Mouse (Mus musculus): ENCODE measurements at regions not wholly inside any gene's neighbourhood (a gene's known extent, or its start where the extent isn't known, plus 50 kb on each side); places are given as distances from the start of the nearest gene placed in this dataset.
A peak's percentile ranks its signal among the peaks of the same experiment; 100 is the strongest.

DNA sequence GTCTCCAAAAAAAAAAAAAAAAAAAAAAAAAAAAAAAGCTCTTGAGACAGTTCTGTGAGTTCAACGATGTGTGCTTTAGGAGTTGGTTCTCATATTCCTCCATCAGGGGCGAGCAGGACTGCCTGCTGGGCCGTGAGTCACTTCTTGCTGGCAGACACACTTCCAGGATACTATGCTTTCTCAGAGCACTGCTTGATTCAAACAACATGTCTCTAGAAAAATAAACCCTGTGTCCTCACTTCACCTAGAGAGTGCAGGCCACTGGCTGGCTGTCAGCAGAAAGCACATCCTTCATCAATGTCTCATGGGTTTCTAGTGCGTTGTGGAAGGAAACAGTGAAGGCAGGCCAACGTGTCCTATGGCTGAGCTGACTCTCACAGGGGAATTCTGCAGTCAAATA is 416.8 kb downstream of the Tns3 start:
- WGBS = 31% methylated on average over 5 of the region's 5 CpGs

DNA sequence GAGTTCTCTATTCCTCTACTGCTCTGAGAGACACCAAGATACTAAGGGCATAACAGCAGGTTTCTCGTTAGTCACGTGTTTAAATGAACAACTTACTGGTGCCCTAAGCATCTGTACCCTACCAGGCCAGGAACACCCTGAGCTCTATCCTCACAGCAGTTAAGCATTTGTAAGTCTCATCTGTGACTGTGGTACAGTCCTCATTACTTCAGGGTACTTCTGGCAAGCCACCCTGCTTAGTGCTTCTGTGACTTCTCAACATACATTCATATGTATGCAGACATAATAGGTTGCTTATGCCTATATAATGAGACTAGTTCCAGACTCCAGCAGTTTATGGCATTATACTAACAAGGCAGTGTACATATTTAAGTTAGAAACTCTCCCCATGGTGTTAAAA is 417.3 kb downstream of the Tns3 start:
- H3K4me2 ChIP-seq (ENCODE audit: low read length) = no peak overlapping the region
- no peaks in the 10 kb centered on the region for H3K36me3 ChIP-seq (ENCODE audit: insufficient read depth, low read length)
- no peak overlapping the region for H3K4me3 ChIP-seq (replicated peaks; ENCODE audit: low read depth, low read length)
- H3K27ac ChIP-seq = no peak overlapping the region
- H3K4me1 ChIP-seq (replicated peaks; ENCODE audit: insufficient read depth, low read length) = no peaks in the 10 kb centered on the region
- no peaks in the 10 kb centered on the region for H3K9me3 ChIP-seq (replicated peaks; ENCODE audit: low read length)
- DNase-seq (ENCODE audit: low spot score) (no peak), ATAC-seq (replicated peaks; ENCODE audit: low FRiP score, low read depth) (no peak)
- H3K9ac ChIP-seq (ENCODE audit: low read depth, low read length) = no peak overlapping the region
- H3K27me3 ChIP-seq (ENCODE audit: insufficient read depth, low read length) = no peaks in the 10 kb centered on the region
- 87% methylated on average over 2 of the region's 2 CpGs for WGBS
- no peak for TF ChIP-seq CTCF (IDR thresholded peaks at IDR 0.05; ENCODE audit: low read depth)

More for the DNA sequence above, 416.8 kb downstream of the Tns3 start:
- Histone ChIP-seq H3K9ac (ENCODE audit: low read depth, low read length) (no peak overlapping the region), H3K9me3 (replicated peaks; ENCODE audit: low read length) (no peaks in the 10 kb centered on the region), H3K27me3 (ENCODE audit: insufficient read depth, low read length) (no peaks in the 10 kb centered on the region), H3K4me1 (replicated peaks; ENCODE audit: insufficient read depth, low read length) (no peaks in the 10 kb centered on the region), H3K36me3 (ENCODE audit: insufficient read depth, low read length) (no peaks in the 10 kb centered on the region), H3K27ac (no peak overlapping the region), H3K4me2 (ENCODE audit: low read length) (no peak overlapping the region), H3K4me3 (replicated peaks; ENCODE audit: low read depth, low read length) (no peak overlapping the region)
- DNase-seq (ENCODE audit: low spot score) (no peak), ATAC-seq (replicated peaks; ENCODE audit: low FRiP score, low read depth) (no peak)
- TF ChIP-seq CTCF (IDR thresholded peaks at IDR 0.05; ENCODE audit: low read depth) = no peak

DNA sequence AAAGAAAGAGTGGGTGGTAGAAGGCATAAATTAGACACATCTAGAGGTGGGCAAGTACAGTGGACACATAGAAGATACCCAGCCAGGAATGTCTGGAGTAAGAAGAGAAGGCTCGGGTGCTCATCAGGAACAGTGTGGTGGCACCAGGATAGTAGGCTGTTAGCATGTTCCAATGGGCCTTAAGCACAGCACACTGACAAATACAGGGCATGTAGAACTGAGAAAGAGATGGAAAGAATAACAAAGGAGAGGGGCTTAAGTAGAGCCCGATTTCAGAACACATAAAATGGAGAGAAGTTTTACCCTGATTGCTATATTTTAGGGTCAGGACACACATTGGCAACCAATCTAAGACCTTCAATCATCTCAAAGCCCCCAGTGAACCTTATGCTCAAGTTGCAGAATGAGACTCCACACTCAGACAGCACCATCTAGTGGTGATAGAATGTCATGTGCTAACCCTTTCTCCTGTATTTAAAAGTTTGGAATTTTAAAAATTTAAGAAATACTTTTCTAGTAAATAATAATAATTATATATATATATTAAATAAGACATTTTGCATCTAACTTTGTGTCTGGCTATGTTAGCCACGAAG is 418.8 kb downstream of the Tns3 start:
- H3K4me1 ChIP-seq (replicated peaks; ENCODE audit: insufficient read depth, low read length) = no peaks in the 10 kb centered on the region
- H3K9ac ChIP-seq (ENCODE audit: low read depth, low read length) = no peak overlapping the region
- H3K36me3 ChIP-seq (ENCODE audit: insufficient read depth, low read length) = no peaks in the 10 kb centered on the region
- peak; percentile 76 for TF ChIP-seq CTCF (IDR thresholded peaks at IDR 0.05; ENCODE audit: low read depth)
- no peak overlapping the region for H3K27ac ChIP-seq
- H3K9me3 ChIP-seq (replicated peaks; ENCODE audit: low read length) = no peaks in the 10 kb centered on the region
- DNase-seq (ENCODE audit: low spot score) (peak; percentile 79), ATAC-seq (replicated peaks; ENCODE audit: low FRiP score, low read depth) (no peak)
- no peak overlapping the region for H3K4me3 ChIP-seq (replicated peaks; ENCODE audit: low read depth, low read length)
- H3K4me2 ChIP-seq (ENCODE audit: low read length) = no peak overlapping the region
- 32% methylated on average over 3 of the region's 3 CpGs for WGBS
- H3K27me3 ChIP-seq (ENCODE audit: insufficient read depth, low read length) = no peaks in the 10 kb centered on the region

DNA sequence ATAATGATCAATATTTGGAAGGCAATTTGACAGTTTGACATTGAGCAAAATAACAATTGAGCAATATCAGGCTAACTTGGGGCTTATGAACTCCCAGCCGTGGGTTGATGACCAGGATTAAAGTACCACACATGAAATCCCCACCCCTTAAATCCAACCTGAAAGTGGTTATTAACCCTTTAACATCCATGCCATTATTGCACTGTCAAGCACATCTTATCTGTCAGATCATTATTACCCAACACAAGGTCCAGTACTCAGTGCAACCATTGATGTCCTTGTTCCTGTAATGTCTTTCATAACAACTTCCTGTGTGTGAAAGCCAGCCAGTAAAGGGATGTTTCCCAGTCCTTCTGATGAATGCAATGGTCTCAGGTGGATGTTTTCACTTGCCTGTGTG is 425.8 kb downstream of the Tns3 start:
- H3K4me1 ChIP-seq (replicated peaks; ENCODE audit: insufficient read depth, low read length) = no peaks in the 10 kb centered on the region
- H3K36me3 ChIP-seq (ENCODE audit: insufficient read depth, low read length) = no peaks in the 10 kb centered on the region
- no peaks in the 10 kb centered on the region for H3K27me3 ChIP-seq (ENCODE audit: insufficient read depth, low read length)
- TF ChIP-seq CTCF (IDR thresholded peaks at IDR 0.05; ENCODE audit: low read depth) = no peak
- no peak for DNase-seq (ENCODE audit: low spot score)
- H3K4me3 ChIP-seq (replicated peaks; ENCODE audit: low read depth, low read length) = no peak overlapping the region
- no peak for ATAC-seq (replicated peaks; ENCODE audit: low FRiP score, low read depth)
- H3K27ac ChIP-seq = no peak overlapping the region
- 81% methylated on average over 1 of the region's 1 CpGs for WGBS
- H3K9ac ChIP-seq (ENCODE audit: low read depth, low read length) = no peak overlapping the region
- H3K4me2 ChIP-seq (ENCODE audit: low read length) = no peak overlapping the region
- no peaks in the 10 kb centered on the region for H3K9me3 ChIP-seq (replicated peaks; ENCODE audit: low read length)

DNA sequence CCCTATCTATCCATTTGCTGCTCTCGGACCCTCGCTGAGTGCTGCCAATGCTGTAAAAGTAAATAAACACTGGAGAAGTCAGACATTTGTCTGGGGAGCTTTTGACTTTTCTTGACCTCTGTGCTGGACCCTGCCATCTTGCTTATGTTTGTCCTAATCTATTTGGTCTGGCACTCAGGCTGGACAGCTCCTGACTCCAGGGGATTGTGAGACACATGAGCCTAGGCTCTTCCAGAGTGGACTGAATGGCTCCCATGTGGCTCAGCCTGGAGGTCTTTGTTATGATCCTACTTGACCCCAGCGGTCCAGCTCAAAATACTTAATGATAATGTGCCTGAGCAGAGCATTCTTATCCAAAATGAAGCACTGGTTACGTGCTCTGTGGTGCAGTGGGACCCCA is 426.8 kb downstream of the Tns3 start:
- Histone ChIP-seq H3K9me3 (replicated peaks; ENCODE audit: low read length) (no peaks in the 10 kb centered on the region), H3K4me1 (replicated peaks; ENCODE audit: insufficient read depth, low read length) (no peaks in the 10 kb centered on the region), H3K27me3 (ENCODE audit: insufficient read depth, low read length) (no peaks in the 10 kb centered on the region), H3K27ac (no peak overlapping the region), H3K4me3 (replicated peaks; ENCODE audit: low read depth, low read length) (no peak overlapping the region), H3K36me3 (ENCODE audit: insufficient read depth, low read length) (no peaks in the 10 kb centered on the region), H3K4me2 (ENCODE audit: low read length) (no peak overlapping the region), H3K9ac (ENCODE audit: low read depth, low read length) (no peak overlapping the region)
- ATAC-seq (replicated peaks; ENCODE audit: low FRiP score, low read depth) = no peak
- DNase-seq (ENCODE audit: low spot score) = no peak
- no peak for TF ChIP-seq CTCF (IDR thresholded peaks at IDR 0.05; ENCODE audit: low read depth)
- 33% methylated on average over 4 of the region's 4 CpGs for WGBS

DNA sequence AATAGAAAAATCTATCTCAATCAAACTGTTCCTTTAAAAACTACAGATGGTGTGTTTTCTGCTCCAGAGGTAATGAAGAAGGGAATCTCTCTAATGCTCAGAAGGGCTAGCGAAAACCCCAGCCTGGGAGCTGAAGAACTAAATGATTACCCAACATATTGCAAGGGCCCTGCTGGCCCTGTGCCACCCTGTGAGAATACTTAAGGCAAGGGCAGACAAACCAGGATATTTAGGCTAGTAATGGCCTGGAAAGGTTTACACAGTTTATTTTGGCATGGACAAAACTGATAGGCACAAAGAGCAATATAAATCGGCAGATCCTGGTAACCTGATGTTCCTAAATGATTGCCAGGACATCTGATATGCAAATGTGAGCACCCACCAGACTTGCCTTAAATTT is 428.3 kb downstream of the Tns3 start:
- H3K4me1 ChIP-seq (replicated peaks; ENCODE audit: insufficient read depth, low read length) = no peaks in the 10 kb centered on the region
- no peak overlapping the region for H3K4me3 ChIP-seq (replicated peaks; ENCODE audit: low read depth, low read length)
- DNase-seq (ENCODE audit: low spot score) (no peak), ATAC-seq (replicated peaks; ENCODE audit: low FRiP score, low read depth) (no peak)
- TF ChIP-seq CTCF (IDR thresholded peaks at IDR 0.05; ENCODE audit: low read depth) = no peak
- no peaks in the 10 kb centered on the region for H3K27me3 ChIP-seq (ENCODE audit: insufficient read depth, low read length)
- no peaks in the 10 kb centered on the region for H3K9me3 ChIP-seq (replicated peaks; ENCODE audit: low read length)
- no peaks in the 10 kb centered on the region for H3K36me3 ChIP-seq (ENCODE audit: insufficient read depth, low read length)
- no peak overlapping the region for H3K9ac ChIP-seq (ENCODE audit: low read depth, low read length)
- H3K4me2 ChIP-seq (ENCODE audit: low read length) = no peak overlapping the region
- 63% methylated on average over 2 of the region's 2 CpGs for WGBS
- H3K27ac ChIP-seq = no peak overlapping the region

DNA sequence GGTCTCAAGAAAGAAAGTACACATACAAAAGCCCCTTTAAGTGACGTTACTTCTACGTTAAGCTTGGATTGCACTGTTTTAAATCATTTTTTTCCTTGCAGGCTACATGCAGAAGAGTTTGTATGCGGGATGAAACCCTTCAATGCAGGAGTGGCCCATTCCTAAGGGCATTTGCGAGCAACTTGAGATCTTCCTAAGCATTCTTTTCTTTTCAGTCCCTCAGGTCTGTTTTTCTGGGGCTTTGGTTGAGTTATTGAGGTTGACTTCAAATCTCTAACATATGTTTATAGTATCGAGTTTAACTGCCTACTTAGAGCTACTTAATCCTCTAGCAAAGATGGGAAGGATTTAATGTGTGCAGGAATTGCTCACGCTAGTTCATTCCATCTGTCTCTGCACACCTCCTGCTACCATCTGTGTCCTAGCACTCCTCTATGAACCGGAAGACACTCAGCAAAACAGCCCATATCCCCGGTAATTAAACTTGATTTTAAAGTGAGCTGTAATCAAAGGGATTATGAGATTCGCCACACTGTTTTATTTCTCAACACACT is 431.6 kb downstream of the Tns3 start:
- Histone ChIP-seq H3K9ac (ENCODE audit: low read depth, low read length) (no peak overlapping the region), H3K27me3 (ENCODE audit: insufficient read depth, low read length) (no peaks in the 10 kb centered on the region), H3K4me1 (replicated peaks; ENCODE audit: insufficient read depth, low read length) (no peaks in the 10 kb centered on the region), H3K4me3 (replicated peaks; ENCODE audit: low read depth, low read length) (no peak overlapping the region), H3K27ac (no peak overlapping the region), H3K9me3 (replicated peaks; ENCODE audit: low read length) (no peaks in the 10 kb centered on the region), H3K36me3 (ENCODE audit: insufficient read depth, low read length) (no peaks in the 10 kb centered on the region), H3K4me2 (ENCODE audit: low read length) (no peak overlapping the region)
- no peak for DNase-seq (ENCODE audit: low spot score)
- TF ChIP-seq CTCF (IDR thresholded peaks at IDR 0.05; ENCODE audit: low read depth) = no peak
- ATAC-seq (replicated peaks; ENCODE audit: low FRiP score, low read depth) = no peak
- WGBS = 49% methylated on average over 9 of the region's 9 CpGs
